Mouse (Mus musculus) intestine, embryonic 16.5 days (tissue): Measurements from ENCODE around the gene Lrrc72. TPM values are rescaled to one million over a fixed set of nuclear protein-coding genes. Genes with fewer than 3 reads are reported as not detected.

Experiments
- ATAC-seq: fragments of 200-750 bp; cut with Nextera tagmentation; 2 replicates; pipeline ENCODE4 v1.8.0; 2017; ENCODE audit warnings: moderate TSS enrichment, moderate library complexity
- H3K27ac ChIP-seq: fragments of 300-500 bp; sonication (generic); 2 replicates; pipeline ENCODE4 v1.5.1; 2014; ENCODE audit warnings: mild to moderate bottlenecking, low read length
- H3K27me3 ChIP-seq: fragments of 300-500 bp; sonication (generic); replicated peaks from 2 replicates; pipeline ENCODE4 v1.6.1; 2014; ENCODE audit warnings: low read length, control low read depth, mixed read lengths; ENCODE audit not compliant: control insufficient read depth, insufficient read depth
- H3K36me3 ChIP-seq: fragments of 300-500 bp; sonication (generic); 2 replicates; pipeline ENCODE4 v1.6.1; 2014; ENCODE audit warnings: low read length, control low read depth; ENCODE audit not compliant: control insufficient read depth, insufficient read depth
- H3K4me1 ChIP-seq: fragments of 300-500 bp; sonication (generic); 2 replicates; pipeline ENCODE4 v1.6.1; 2014; ENCODE audit warnings: low read length, control low read depth, mixed read lengths; ENCODE audit not compliant: control insufficient read depth, insufficient read depth
- H3K4me2 ChIP-seq: fragments of 300-500 bp; sonication (generic); 2 replicates; pipeline ENCODE4 v1.6.1; 2014; ENCODE audit warnings: low read depth, low read length, control low read depth
- H3K4me3 ChIP-seq: fragments of 300-500 bp; sonication (generic); 2 replicates; pipeline ENCODE4 v1.5.1; 2014; ENCODE audit warnings: mild to moderate bottlenecking, low read length
- H3K9ac ChIP-seq: fragments of 300-500 bp; sonication (generic); 2 replicates; pipeline ENCODE4 v1.6.1; 2014; ENCODE audit warnings: low read depth, low read length
- H3K9me3 ChIP-seq: fragments of 300-500 bp; sonication (generic); 2 replicates; pipeline ENCODE4 v1.6.1; 2016; ENCODE audit warnings: low read length, control low read depth; ENCODE audit not compliant: control insufficient read depth
- WGBS: fragments of 180-500 bp; shearing (Covaris S2); extraction: QIAGEN DNeasy Blood & Tissue Kit; methylation state at CpG from one replicate; pipeline ENCODE4 v1.1.7; 2014; 5-methylcytosine and 5-hydroxymethylcytosine counted together
- polyA plus RNA-seq: library from polyadenylated mRNA; unstranded; fragments of >200 nt; fragmentation: Nextera tagmentation; extraction: Ambion mirVana; gene quantifications from 2 replicates; pipeline ENCODE4 v1.2.1, GENCODE M21; 2015

The Lrrc72 gene
- not detected in 2 replicates for polyA plus RNA-seq

DNA sequence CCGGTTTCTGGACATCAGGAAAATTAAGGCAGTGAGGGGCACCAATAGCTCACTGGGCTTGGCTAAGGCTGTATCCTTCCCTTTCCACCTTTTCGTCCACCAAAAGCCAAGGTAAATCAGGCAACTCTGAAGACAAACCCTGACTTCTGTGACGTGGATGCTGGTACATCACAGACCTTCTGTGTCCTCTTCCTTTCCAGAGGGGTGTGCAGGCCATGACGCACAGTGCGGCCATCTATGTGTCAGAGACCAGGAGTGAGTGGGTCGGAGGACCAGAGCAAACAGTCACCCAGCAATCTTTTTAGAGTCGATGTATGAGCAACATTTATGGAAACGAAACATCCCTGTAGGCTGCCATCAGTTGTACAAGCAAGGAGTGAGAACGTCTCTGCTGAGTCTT is at the start of gene Lrrc72:
Gene Lrrc72, minus strand, starts transcription at position 101 of the 400 bp plus-strand sequence.
- 94% methylated on average over 9 of the region's 9 CpGs for WGBS
- Histone ChIP-seq H3K4me1 (no peaks in the 10 kb centered on the region), H3K27ac (no peak within 1 kb of the TSS), H3K4me2 (no peak within 1 kb of the TSS), H3K4me3 (no peak within 1 kb of the TSS), H3K36me3 (no peaks in the 10 kb centered on the region), H3K27me3 (no peaks in the 10 kb centered on the region), H3K9ac (no peak within 1 kb of the TSS), H3K9me3 (no peaks in the 10 kb centered on the region)
- ATAC-seq: no peak

DNA sequence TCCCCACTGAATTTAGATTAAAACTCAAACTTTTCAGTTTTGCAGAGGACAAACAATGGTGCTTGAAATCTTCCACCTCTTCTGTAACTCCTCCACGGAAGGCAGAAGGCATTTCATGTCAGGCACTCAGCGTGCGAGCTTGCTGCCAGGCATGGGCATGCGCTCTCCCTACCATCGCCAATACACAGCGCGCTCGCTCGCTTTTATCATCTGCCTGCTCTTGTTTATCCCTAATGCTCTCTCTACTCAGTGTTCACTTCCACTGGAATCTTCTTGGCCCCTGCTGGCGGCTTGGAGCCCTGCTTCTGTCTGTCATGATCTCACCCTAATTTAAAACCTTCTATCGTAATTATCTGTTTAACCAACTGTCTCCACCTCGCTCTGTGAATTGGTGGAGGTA is 49.1 kb upstream of the Lrrc72 start:
- Histone ChIP-seq H3K4me1 (no peaks in the 10 kb centered on the region), H3K4me3 (no peak overlapping the region), H3K9ac (no peak overlapping the region), H3K9me3 (no peaks in the 10 kb centered on the region), H3K4me2 (no peak overlapping the region), H3K36me3 (no peaks in the 10 kb centered on the region), H3K27ac (no peak overlapping the region), H3K27me3 (no peaks in the 10 kb centered on the region)
- no peak for ATAC-seq
- WGBS: 83% methylated on average over 12 of the region's 12 CpGs

DNA sequence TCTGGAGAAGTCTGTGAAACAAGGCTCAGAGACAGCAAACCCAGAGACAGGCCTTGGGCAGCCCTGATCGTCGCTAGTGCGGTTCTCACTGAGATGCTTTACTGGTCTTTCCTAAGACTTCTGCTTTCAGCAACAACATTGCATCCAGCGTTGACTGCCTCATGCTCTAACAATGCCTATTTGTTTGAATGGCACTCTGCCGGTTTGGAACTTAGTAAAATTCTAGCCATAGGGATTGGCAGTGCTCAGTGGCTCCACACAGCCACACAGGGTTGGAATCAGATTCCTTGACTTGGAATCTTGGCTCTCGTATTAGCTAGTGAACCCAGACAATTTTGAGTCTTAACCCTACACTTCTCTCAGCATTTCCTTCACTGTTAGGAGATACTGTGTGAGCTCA is 38.1 kb upstream of the Lrrc72 start:
- Histone ChIP-seq H3K27me3 (no peaks in the 10 kb centered on the region), H3K9ac (no peak overlapping the region), H3K4me2 (no peak overlapping the region), H3K9me3 (no peaks in the 10 kb centered on the region), H3K4me3 (no peak overlapping the region), H3K4me1 (no peaks in the 10 kb centered on the region), H3K36me3 (no peaks in the 10 kb centered on the region), H3K27ac (no peak overlapping the region)
- 83% methylated on average over 6 of the region's 6 CpGs for WGBS
- ATAC-seq: no peak

DNA sequence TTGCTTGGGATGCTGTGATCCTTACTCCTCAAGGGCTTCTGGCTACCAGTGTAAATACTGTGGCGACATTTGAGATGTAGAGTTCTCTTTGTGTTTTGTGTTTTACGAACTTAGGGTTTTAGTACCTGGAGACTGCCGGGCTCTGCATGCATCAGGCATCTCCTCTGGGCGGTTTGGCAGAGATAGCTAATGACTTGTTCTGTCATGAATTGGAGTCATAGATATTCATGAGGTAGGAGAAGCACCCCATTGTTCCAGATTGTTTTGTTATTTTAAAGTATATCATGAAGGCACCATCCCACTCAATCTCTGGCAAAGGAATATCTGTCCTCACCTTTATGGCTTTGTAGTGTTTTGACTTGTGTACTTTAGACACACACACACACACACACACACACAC is 37.3 kb upstream of the Lrrc72 start:
- 74% methylated on average over 4 of the region's 4 CpGs for WGBS
- H3K4me2 ChIP-seq: no peak overlapping the region
- no peaks in the 10 kb centered on the region for H3K9me3 ChIP-seq
- H3K27ac ChIP-seq: no peak overlapping the region
- H3K4me3 ChIP-seq: no peak overlapping the region
- no peaks in the 10 kb centered on the region for H3K36me3 ChIP-seq
- no peak for ATAC-seq
- no peaks in the 10 kb centered on the region for H3K27me3 ChIP-seq
- no peaks in the 10 kb centered on the region for H3K4me1 ChIP-seq
- no peak overlapping the region for H3K9ac ChIP-seq

DNA sequence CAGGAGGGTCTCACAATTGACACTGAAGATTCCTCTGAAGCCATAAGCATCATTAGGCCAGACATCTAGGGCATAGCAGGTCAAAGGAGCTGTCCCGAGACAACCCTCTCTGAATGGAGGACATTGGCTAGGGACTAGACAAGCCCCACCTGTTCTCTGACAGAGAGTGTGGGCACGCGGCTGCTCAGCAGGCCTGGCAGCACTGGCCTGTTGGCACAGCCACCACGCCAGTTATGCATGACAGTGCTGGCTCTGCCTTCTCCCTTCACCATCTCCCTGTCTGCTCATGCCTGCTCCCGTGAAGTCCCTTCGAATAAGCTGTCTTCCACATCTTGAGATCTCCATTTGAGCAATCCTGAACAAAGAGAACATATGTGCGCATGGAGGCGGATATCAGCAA is 36.4 kb upstream of the Lrrc72 start:
- WGBS: 85% methylated on average over 8 of the region's 8 CpGs
- Histone ChIP-seq H3K4me1 (no peaks in the 10 kb centered on the region), H3K4me2 (no peak overlapping the region), H3K27ac (no peak overlapping the region), H3K27me3 (no peaks in the 10 kb centered on the region), H3K9me3 (no peaks in the 10 kb centered on the region), H3K36me3 (no peaks in the 10 kb centered on the region), H3K4me3 (no peak overlapping the region), H3K9ac (no peak overlapping the region)
- no peak for ATAC-seq

DNA sequence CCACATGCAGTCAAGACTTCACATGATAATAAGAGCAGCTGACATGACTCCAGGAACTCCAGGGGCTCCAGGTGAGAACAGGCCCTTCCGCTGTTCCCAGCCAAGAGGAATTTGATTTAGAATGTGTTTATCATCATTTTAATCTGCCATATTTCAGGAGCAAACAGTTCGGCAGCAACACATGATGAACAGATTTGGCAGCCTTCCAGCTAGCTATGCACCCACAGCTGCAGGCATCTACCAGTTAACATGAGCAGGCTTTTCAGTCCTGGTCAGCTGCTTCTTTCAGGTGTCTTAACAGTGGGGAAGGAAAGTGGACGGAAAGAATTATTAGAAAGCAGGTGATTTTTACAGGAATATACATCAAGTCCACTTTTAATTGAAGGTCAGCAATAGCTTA is 21.6 kb upstream of the Lrrc72 start:
- Histone ChIP-seq H3K9ac (no peak overlapping the region), H3K27ac (no peak overlapping the region; the same call in 1 of the 2 replicates), H3K27me3 (no peaks in the 10 kb centered on the region), H3K36me3 (no peaks in the 10 kb centered on the region), H3K4me2 (no peak overlapping the region), H3K4me3 (no peak overlapping the region), H3K9me3 (no peaks in the 10 kb centered on the region), H3K4me1 (no peaks in the 10 kb centered on the region)
- no peak for ATAC-seq
- 48% methylated on average over 3 of the region's 3 CpGs for WGBS

DNA sequence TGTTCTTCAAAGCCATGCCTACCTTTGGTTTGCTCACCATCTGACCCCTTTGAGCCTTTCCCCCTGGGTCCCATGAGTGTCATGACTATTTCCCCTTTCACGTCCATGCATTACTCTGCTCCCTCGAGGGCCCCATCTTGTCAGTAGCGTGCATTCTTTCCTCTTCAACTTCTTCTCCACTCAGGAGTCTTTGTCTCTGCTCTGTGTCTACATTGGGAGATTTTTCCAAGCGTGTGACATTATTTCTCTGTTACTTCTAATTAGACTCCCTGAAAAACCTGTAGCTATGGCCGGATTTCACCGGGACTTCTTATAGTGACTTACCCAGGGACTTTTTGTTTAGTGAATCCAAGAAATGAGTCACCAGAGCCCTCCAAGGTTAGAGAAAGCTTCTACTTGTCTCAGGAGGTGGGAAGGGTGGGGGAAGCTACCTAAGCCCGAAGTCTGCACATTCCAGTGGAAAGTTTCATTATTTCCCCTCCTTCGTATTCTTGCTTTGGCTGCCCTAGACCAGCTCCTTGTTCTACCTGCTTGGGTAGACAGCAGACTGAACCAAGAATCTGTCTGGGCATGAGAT is 14.6 kb upstream of the Lrrc72 start:
- no peaks in the 10 kb centered on the region for H3K27me3 ChIP-seq
- no peak overlapping the region for H3K4me2 ChIP-seq
- no peaks in the 10 kb centered on the region for H3K36me3 ChIP-seq
- H3K9ac ChIP-seq: no peak overlapping the region
- WGBS: 90% methylated on average over 8 of the region's 8 CpGs
- no peak for ATAC-seq
- no peak overlapping the region for H3K4me3 ChIP-seq
- H3K27ac ChIP-seq: no peak overlapping the region
- H3K9me3 ChIP-seq: no peaks in the 10 kb centered on the region
- no peaks in the 10 kb centered on the region for H3K4me1 ChIP-seq

DNA sequence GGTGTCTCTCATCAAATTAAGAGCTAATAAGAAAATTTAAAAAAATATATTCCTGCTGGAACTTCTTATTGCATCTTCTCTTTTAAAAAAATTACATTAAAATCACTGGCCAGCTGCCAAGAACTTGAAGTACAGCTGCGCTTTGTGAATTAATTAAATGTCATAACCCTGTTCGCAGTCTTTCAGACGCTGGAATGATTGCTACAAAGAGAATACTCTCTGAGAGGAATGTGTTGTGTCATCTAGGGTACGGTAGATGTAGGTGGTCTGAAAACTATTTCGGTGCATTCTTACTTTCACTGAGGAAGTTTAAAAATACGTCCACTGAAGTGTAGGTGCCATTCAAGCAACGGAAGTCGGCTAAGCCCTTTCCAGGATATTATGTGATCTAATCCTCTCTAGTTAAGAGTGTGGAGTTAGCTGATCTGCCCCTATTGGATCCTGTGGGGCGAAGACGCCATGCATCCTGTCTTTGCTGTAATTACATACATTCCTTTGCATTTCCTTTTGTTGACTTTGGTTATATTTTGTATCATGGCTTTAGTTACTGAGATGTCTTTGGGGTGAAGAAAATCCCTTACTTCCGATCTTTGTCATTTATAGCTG is 9.0 kb upstream of the Lrrc72 start:
- H3K9ac ChIP-seq: no peak overlapping the region
- H3K9me3 ChIP-seq: no peaks in the 10 kb centered on the region
- WGBS: 54% methylated on average over 11 of the region's 11 CpGs
- H3K4me3 ChIP-seq: no peak overlapping the region
- H3K36me3 ChIP-seq: no peaks in the 10 kb centered on the region
- H3K4me1 ChIP-seq: no peaks in the 10 kb centered on the region
- H3K27ac ChIP-seq: no peak overlapping the region
- no peak for ATAC-seq
- H3K4me2 ChIP-seq: no peak overlapping the region
- H3K27me3 ChIP-seq: no peaks in the 10 kb centered on the region

DNA sequence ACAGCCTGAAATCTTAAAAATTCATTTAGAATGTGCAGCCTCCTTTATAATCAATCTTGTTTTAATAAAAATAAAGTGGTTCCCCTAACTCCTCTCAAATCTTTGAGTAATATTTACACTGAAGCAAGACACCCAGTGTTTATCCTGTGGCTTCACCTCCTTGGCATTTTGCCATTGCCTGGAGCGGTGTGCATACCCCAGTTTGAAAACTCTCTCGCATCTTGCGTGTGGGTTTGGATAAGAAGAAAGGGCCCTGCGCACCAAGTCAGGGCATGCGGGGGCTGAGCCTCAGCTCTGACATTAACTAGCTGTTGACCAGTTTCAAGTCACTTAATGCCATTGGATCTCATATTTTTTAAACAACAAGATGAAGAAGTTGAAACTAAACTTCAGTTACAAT is 2.2 kb upstream of the Lrrc72 start:
- H3K9me3 ChIP-seq: no peaks in the 10 kb centered on the region
- H3K27ac ChIP-seq: no peak overlapping the region
- H3K36me3 ChIP-seq: no peaks in the 10 kb centered on the region
- WGBS: 35% methylated on average over 5 of the region's 5 CpGs
- no peak for ATAC-seq
- H3K4me2 ChIP-seq: no peak overlapping the region
- no peaks in the 10 kb centered on the region for H3K27me3 ChIP-seq
- H3K9ac ChIP-seq: no peak overlapping the region
- no peak overlapping the region for H3K4me3 ChIP-seq
- no peaks in the 10 kb centered on the region for H3K4me1 ChIP-seq

DNA sequence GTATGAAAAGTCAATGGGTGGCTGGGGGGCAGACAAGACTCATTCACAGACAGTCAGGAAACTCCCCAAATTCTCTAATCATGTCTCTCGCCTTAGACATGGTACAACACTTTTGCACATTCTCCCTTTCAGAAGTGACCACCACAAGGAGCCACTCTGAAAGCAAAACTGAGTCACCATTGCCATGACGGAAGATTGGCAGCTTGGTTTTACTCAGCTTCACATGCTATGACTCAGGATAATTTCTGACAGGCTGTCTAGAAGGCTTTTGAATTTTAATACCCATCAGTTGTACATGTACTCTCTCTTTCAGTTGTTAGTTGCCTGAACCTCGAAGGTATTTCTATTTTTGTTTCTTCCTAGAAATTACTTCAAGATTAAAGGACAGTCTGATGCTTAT is 12.0 kb downstream of the Lrrc72 start:
- no peak overlapping the region for H3K27ac ChIP-seq
- H3K9me3 ChIP-seq: no peaks in the 10 kb centered on the region
- no peaks in the 10 kb centered on the region for H3K4me1 ChIP-seq
- H3K27me3 ChIP-seq: no peaks in the 10 kb centered on the region
- H3K36me3 ChIP-seq: no peaks in the 10 kb centered on the region
- no peak overlapping the region for H3K9ac ChIP-seq
- no peak overlapping the region for H3K4me3 ChIP-seq
- H3K4me2 ChIP-seq: no peak overlapping the region
- ATAC-seq: no peak
- WGBS: 88% methylated on average over 3 of the region's 3 CpGs
